Mouse (Mus musculus): ENCODE results near the gene Mmp24.

DNA sequence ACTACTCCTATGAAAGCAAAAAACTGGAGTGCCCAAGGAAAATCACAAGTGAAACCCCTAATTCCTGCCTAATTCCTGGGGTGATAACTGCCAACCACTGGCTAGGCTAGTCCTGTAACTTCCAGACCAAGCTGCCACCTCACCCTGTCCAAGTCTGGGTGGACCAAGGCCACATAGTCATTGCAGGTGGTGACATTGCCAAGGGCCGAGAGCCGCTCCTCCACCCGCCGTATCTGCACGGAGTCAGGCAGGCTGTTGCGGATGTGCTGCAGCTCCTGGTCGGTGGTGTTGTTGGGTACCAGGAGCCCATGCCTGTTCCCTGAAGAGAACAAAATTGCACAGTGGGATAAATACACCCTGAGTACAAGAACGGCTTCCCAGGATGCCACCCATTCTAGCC lies 48.6 kb downstream of the Mmp24 start:
- TF ChIP-seq CTCF (IDR thresholded peaks at IDR 0.05; ENCODE audit: low read depth) (no peak), EP300 (IDR thresholded peaks at IDR 0.05; ENCODE audit: low read depth) (no peak)

Measured in heart, postnatal 0 days (tissue).